Mouse (Mus musculus) small intestine, adult 10 weeks (tissue): ENCODE results near the gene Tbxa2r. TPM values are rescaled to one million over a fixed set of nuclear protein-coding genes. Genes with fewer than 3 reads are reported as not detected.

Experiments used
- polyA plus RNA-seq: library from polyadenylated mRNA; stranded (reverse); fragments of 350-450 nt; fragmentation: Illumina TruSeq; extraction: RNeasy Lipid Tissue Mini Kit (QIAGEN cat#74804); gene quantifications from one replicate; pipeline ENCODE4 v1.2.3, GENCODE M21; 2014; ENCODE audit warnings: low replicate concordance

Tbxa2r gene
- not detected for polyA plus RNA-seq

GRCm38 (mm10) chr10:81328386-81328785 lies at the start of gene Tbxa2r:
Gene Tbxa2r (plus strand): TSS chr10:81328731.

GRCm38 (mm10) chr10:81291511-81292104 lies 36.9 kb upstream of the Tbxa2r start, which contains the start of gene Tjp3:
Gene Tjp3 (minus strand): TSS chr10:81291581.

GRCm38 (mm10) chr10:81292554-81293333 lies 35.8 kb upstream of the Tbxa2r start, which contains the start of gene Pip5k1c:
Gene Pip5k1c (plus strand): TSS chr10:81292963.

DNA sequence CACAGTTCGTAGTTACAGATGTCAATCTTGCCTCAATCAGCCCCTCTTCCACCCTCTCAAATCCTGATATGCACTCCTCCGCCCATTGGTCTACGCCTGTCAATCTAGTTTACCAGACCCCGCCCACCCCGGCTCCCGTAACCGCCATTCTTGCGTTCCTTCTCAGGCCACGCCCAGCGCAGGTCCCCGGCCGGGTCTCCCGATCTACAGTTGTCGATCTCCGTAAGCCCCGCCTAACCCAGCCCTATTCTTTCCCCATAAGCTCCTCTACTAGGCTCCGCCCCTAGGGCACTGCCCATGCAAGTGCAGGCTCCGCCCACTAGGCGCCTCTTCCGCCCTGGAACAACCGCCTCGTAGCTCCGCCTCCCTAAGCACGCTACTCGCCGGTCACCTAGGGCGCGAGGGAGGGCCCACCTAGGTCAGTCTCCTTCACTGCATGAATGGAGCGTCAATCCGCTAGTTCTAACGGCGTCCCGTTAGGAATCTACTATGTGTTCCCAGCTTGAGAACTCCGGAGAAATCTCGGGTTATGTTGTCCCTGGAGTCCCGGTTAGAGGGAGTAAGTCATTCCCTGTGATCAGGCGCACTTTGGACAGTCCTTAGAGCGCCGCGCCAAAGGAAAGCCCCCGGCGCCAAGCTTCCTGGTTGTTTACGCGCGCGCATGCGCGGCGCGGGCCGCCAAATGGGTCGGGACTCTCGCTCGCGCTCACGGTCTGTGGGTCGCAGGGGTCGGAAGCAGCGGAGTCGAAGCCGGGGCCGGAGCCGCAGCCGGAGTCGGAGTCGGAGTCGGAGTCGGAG lies 7.8 kb upstream of the Tbxa2r start, which contains the start of gene Cactin:
TSS of gene Cactin (plus strand) at position 554 of the 798 bp plus-strand sequence.

GRCm38 (mm10) chr10:81342686-81343505 lies 14.4 kb downstream of the Tbxa2r start, which contains the start of gene Gipc3:
Gene Gipc3 (minus strand): TSS chr10:81343266.

DNA sequence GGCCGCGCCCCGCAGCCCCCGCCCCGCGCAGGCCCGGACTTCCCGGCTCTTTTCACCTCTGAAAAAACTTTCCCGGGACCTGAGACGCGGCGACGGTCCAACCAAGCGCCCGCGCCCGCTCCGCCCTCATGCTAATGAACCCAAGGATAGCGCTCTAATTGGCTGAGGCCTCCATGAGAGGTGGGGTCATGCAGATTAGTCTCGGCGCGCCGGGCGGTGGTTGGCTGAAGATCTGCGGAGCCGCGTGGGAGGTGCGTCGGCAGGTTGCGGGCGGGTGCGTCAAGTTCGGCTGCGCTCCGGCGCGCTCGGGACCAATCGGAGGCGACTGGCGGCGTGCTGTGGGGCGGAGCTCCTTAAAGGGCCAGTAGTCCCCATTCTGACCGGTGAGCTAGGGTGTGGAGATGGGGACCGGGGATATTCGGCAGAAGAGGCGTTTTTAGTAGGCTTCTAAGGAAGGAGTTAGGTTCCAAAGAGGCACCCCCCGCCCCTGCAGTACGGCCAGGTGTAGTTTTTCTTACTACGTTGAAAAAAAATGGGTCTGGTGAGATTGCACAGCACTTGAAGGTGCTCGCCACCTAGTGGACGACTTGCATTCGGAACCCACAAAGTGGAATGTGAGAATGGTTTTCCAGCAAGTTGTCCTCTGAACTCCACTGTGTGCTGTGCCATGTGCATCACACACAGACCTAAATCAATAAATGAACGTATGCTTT lies 22.0 kb downstream of the Tbxa2r start, which contains the start of gene Hmg20b:
TSS of gene Hmg20b (minus strand) at position 130 of the 713 bp plus-strand sequence.

GRCm38 (mm10) chr10:81356991-81357844 lies 28.7 kb downstream of the Tbxa2r start, which contains the start of gene Mfsd12:
Gene Mfsd12 (plus strand): TSS chr10:81357491.

DNA sequence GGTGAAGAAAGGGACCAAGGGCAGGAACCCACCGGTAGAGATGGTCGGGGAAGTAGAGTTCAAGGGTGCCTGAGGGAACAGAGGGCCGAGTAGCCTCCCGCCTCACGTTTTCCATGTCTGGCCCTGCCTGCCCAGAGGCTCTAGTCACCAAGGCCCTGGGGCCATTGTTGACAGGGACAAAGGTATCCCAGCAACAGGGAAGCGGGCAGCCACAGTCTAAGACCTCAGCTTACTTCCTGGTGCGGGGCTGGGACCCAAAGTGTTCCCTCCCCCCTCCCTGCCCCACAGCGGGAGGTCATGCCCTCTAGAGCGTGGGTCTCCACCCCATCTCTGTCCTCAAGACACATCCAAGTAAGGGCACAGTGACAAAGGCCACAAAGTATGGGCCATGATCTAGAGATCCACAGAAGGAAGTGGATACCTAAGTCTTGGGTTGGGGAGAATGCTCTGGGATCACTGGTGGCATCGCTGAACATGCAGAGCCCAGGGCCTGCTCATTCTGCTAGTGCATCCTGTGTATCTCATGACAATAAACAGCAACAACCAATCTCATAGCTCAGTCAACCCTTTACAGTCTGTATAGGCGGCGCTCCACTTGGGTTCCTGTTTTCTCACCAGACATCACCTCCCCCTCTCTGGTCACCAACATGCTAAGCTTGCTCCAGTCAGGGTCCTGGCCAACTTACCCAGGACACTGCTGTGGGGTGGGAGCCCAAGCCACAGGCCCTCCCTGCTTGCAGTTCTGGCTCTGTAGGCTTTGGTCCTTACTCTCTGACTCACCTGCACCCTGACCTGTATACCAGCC lies 37.3 kb downstream of the Tbxa2r start, which contains the start of gene 4930404N11Rik:
TSS of gene 4930404N11Rik (minus strand) at position 145 of the 805 bp plus-strand sequence.

DNA sequence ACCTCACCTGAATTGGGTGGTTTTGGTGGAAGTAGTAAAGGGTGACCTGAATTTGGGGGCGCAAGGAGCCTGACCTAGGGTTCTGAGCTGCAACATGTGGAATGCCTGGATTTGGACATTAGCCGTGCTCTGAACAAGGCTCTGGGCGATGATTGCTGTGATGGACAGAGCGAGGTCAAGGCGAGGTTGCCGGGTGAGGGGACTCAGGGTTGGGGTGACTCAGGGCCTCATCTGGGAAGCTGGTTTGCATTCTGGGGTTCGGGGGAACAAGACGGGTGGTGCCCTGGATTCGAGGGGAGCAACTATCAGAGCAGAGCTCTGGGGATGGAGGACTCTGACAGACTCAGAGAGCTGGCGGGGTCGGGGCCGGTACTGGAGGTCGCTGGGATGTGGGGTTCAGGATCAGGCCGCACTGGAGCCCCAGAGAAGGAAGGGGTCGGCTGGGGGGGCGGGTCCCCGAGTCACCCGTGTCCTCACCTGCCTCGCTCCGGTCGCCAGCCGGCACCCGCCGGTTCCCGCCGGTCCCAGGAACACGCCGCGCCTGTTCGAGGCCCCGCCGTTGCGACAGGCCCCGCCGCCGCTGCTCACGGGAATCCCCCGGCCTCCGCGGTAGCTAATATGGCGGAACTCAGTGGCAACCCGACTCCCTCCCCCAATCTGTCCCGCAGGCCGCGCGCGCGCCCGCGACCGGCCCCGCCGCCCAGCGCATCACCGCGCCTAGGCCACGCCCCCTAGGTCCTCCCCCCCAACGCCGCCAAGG lies 49.4 kb downstream of the Tbxa2r start, which contains the start of gene Fzr1:
TSS of gene Fzr1 (minus strand) at position 724 of the 760 bp plus-strand sequence.

GRCm38 (mm10) chr10:81383802-81384604 lies 55.5 kb downstream of the Tbxa2r start, which contains the start of the genes Dohh and Gm48551:
Gene Dohh (plus strand): TSS chr10:81384428.
Gene Gm48551 (plus strand): TSS chr10:81384466.

Other genes starting within 250 kb of the Tbxa2r start
- gene Creb3l3, start 229.9 kb upstream of the Tbxa2r start, polyA plus RNA-seq = 29.5 TPM
- 4.5 TPM for gene Map2k2, start 222.8 kb upstream of the Tbxa2r start, polyA plus RNA-seq
- gene Zbtb7a, start 193.5 kb upstream of the Tbxa2r start, polyA plus RNA-seq = 19.8 TPM
- gene Pias4, start 160.8 kb upstream of the Tbxa2r start, polyA plus RNA-seq = not detected
- gene Eef2, start 152.1 kb upstream of the Tbxa2r start, polyA plus RNA-seq = 3.2 TPM
- not detected for gene Dapk3, start 145.7 kb upstream of the Tbxa2r start, polyA plus RNA-seq
- not detected for gene 4930442H23Rik, start 144.9 kb upstream of the Tbxa2r start, polyA plus RNA-seq
- gene Nmrk2, start 126.7 kb upstream of the Tbxa2r start, polyA plus RNA-seq = not detected
- not detected for gene Atcay, start 97.9 kb upstream of the Tbxa2r start, polyA plus RNA-seq
- gene Zfr2, start 95.6 kb upstream of the Tbxa2r start, polyA plus RNA-seq = 0.41 TPM
- gene Matk, start 75.8 kb upstream of the Tbxa2r start, polyA plus RNA-seq = not detected
- 0.89 TPM for gene Mrpl54, start 61.8 kb upstream of the Tbxa2r start, polyA plus RNA-seq
- gene Apba3, start 61.8 kb upstream of the Tbxa2r start, polyA plus RNA-seq = not detected
- 1.3 TPM for gene Tjp3, start 37.1 kb upstream of the Tbxa2r start, polyA plus RNA-seq
- gene Pip5k1c, start 35.8 kb upstream of the Tbxa2r start, polyA plus RNA-seq = 1.4 TPM
- gene Cactin, start 7.6 kb upstream of the Tbxa2r start, polyA plus RNA-seq = not detected
- gene Gipc3, start 14.5 kb downstream of the Tbxa2r start, polyA plus RNA-seq = not detected
- gene Hmg20b, start 21.7 kb downstream of the Tbxa2r start, polyA plus RNA-seq = 7.1 TPM
- gene Mfsd12, start 28.8 kb downstream of the Tbxa2r start, polyA plus RNA-seq = not detected
- gene 4930404N11Rik, start 37.1 kb downstream of the Tbxa2r start, polyA plus RNA-seq = not detected
- 0.15 TPM for gene Fzr1, start 49.8 kb downstream of the Tbxa2r start, polyA plus RNA-seq
- gene Dohh, start 55.7 kb downstream of the Tbxa2r start, polyA plus RNA-seq = not detected
- gene Gm48551, start 55.7 kb downstream of the Tbxa2r start, polyA plus RNA-seq = 0.56 TPM
- not detected for gene Gm48552, start 60.3 kb downstream of the Tbxa2r start, polyA plus RNA-seq
- 129 TPM for gene Smim24, start 64.3 kb downstream of the Tbxa2r start, polyA plus RNA-seq
- gene Nfic, start 126.9 kb downstream of the Tbxa2r start, polyA plus RNA-seq = 2.3 TPM
- 1.8 TPM for gene Celf5, start 154.0 kb downstream of the Tbxa2r start, polyA plus RNA-seq
- gene Ncln, start 167.7 kb downstream of the Tbxa2r start, polyA plus RNA-seq = not detected
- gene S1pr4, start 171.4 kb downstream of the Tbxa2r start, polyA plus RNA-seq = not detected
- gene Gna15, start 195.5 kb downstream of the Tbxa2r start, polyA plus RNA-seq = not detected
- 7.6 TPM for gene Gna11, start 216.5 kb downstream of the Tbxa2r start, polyA plus RNA-seq
- 7.5 TPM for gene Aes, start 230.8 kb downstream of the Tbxa2r start, polyA plus RNA-seq
- 1.5 TPM for gene Tle2, start 245.8 kb downstream of the Tbxa2r start, polyA plus RNA-seq